Mouse (Mus musculus): ENCODE results near the gene Abca8a. TPM values are rescaled to one million over a fixed set of nuclear protein-coding genes. Genes with fewer than 3 reads are reported as not detected.

Gene Abca8a
- polyA plus RNA-seq, 1 experiment from 2014 or later: 1.0 TPM

Other genes with a start within 250 kb of the Abca8a start
- 0.67 and 0.73 TPM in 2 replicates for gene Abca8b, start 100.1 kb downstream of the Abca8a start, polyA plus RNA-seq (2015; fragmentation: Nextera tagmentation; extraction: Ambion mirVana)
- gene Abca9, start 72.2 kb upstream of the Abca8a start, polyA plus RNA-seq (2015; fragmentation: Nextera tagmentation; extraction: Ambion mirVana): 1.1 and 1.2 TPM in 2 replicates
- 0.46 and 0.54 TPM in 2 replicates for gene Abca6, start 155.8 kb upstream of the Abca8a start, polyA plus RNA-seq (2015; fragmentation: Nextera tagmentation; extraction: Ambion mirVana)
- 2.4 and 2.9 TPM in 2 replicates for gene Abca5, start 241.7 kb upstream of the Abca8a start, polyA plus RNA-seq (2015; fragmentation: Nextera tagmentation; extraction: Ambion mirVana)

Data from intestine, embryonic 15.5 days (tissue).